Mouse (Mus musculus): Measurements from ENCODE around the gene Gar1.

Gar1 gene

DNA sequence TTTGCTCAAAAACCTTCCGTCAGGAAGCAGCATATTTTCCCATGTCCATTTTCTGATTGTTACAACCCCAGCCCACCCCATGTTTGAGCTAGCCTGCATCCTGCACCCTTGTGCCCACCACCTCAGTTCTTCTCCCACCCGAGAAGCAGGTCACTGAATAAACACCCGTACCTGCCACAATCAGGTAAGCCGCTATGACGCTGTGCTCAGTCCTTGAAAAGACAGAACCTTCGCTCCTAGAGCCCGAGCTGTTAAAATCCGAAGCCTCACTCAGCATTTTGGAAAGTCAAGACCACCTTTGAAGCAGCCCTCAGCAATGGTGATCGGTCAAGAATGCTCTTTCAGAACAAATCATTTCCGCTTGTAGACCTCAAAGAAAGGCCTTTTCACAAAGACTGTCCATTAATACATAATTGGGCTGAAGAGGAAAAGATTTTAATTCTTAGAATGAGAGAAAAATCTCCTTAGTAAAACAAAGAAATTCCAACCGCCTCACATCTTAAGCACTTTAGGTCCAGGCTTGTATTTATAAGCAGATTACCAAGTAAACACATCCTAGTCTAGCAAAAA is 8.9 kb downstream of the Gar1 start, which contains the start of gene Rrh:
Gene Rrh, minus strand, starts transcription at position 382 of the 570 bp plus-strand sequence.
- in situ Hi-C loops (cut with MboI; ENCODE audit: low pct_unique_long_range_greater_than_20kb in 1 of 2, low sequenced_read_pairs in 2 of 2, unreplicated experiment in 1 of 2): no loop called here

DNA sequence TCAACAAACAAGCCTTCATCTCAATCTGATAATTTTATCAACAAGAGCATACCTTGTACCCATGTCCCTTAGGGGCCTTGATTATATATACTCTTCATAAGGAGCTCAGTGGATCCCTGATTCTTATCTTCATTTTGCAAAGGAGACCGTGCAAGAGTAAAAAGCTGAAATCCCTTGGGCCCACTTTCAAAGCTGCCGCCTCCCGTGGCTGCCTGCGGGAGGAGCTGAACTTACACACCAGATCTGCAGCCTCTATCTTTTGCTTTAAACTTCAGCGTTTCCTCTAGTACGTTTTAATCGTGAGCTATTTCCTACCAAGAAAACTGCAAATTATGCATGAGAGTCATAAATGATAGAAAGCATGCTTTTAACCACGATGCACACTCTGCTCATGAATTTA is 9.5 kb downstream of the Gar1 start:
- in situ Hi-C loops (cut with MboI; ENCODE audit: low pct_unique_long_range_greater_than_20kb in 1 of 2, low sequenced_read_pairs in 2 of 2, unreplicated experiment in 1 of 2): no loop called here

DNA sequence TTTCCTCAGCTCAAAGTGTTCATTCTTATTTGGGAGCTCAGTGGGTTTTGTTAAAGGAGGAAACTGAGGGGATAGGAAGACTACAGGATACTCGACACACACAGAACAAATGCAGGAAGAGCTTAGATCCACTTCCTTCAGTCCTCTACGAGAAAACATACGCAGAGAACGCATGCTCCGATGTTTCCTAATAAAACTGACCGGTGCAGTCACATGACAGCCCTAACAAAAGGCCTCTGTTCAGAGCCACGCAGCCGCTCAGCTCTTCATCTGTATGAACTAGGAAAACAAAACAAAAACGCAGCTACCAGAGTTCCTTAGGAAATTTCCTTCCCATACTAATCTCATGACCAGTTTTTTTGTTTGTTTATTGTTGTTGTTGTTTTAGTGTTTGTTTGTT is 10.3 kb downstream of the Gar1 start:
- in situ Hi-C loops (cut with MboI; ENCODE audit: low pct_unique_long_range_greater_than_20kb in 1 of 2, low sequenced_read_pairs in 2 of 2, unreplicated experiment in 1 of 2): no loop called here

DNA sequence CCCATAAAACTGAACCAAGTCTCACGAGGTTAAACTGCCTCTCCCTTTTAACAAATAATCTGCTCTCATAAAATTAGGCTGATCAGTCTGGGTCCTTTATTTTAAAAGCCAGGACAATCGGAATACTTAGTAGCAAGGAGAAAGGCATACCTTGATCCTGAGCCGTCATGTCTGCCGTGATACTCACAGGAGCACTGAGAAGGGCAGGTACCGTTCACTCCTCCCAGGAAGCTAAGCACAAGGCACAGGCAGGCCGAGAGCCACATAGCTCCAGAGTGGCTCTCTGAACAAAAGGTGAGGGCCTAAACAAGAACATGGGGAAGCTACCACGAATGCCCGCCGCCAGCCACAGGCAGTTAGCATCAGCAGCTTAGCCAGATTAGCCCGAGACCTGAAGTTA is 27.4 kb downstream of the Gar1 start, which contains the start of gene Lrit3:
Gene Lrit3, minus strand, starts transcription at position 266 of the 400 bp plus-strand sequence.
- in situ Hi-C loops (cut with MboI; ENCODE audit: low pct_unique_long_range_greater_than_20kb in 1 of 2, low sequenced_read_pairs in 2 of 2, unreplicated experiment in 1 of 2): no loop called here

DNA sequence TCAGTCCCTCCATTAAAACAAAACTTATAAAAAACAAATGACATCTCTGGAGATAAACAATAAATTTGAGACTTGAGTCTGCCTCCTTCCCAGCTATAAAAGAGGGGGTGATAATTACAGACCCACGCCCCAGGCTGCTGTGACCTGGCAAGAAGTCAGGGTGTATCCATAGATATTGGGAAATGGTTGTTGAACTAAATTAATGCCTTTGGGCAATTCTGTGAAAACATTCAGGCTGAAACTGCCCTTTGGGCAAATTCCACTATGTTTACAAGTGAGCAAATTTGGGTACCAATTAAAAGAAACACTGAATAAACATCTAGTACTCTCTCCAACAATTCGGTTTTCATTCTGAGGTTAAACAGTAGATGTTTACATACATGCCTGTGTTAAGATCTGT is 32.2 kb downstream of the Gar1 start:
- in situ Hi-C loops (cut with MboI; ENCODE audit: low pct_unique_long_range_greater_than_20kb in 1 of 2, low sequenced_read_pairs in 2 of 2, unreplicated experiment in 1 of 2): no loop called here

DNA sequence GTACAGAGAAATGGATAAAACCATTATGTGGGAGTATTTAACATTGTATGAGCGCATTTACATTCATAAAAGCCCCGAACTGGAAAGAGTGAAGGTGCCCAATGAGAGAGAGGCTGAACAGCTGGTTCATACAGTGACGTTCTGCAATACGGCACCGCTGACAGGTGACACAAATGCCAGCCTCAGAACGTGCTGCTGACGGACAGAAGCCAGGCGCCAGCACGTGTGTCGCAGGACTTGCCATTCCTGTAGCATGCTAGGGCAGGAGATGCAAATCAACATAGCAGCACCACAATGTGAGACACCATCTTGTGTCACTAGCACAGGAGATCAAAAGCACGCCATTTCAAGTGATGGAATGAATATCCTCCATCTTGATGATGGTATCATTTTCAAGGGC is 32.6 kb downstream of the Gar1 start:
- in situ Hi-C loops (cut with MboI; ENCODE audit: low pct_unique_long_range_greater_than_20kb in 1 of 2, low sequenced_read_pairs in 2 of 2, unreplicated experiment in 1 of 2): no loop called here

DNA sequence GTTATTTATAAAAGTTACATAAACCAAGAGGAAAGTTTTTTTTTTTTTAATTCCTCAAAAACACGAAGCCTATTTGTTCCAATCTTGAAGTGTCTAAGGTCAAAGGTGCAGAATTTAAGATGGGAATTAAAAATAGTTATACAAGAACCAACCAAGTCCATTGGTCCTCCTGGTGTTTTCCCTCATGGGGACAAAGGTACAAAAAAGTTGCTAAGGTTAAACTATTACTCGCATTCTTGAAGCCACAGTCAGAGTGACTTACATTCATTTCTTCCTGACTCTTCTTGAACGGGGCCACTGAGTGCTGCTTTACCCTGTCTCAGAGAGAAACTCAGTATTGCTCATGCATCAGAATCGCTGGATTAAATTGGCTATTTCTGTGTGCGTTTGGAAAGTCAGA is 33.9 kb downstream of the Gar1 start:
- in situ Hi-C loops (cut with MboI; ENCODE audit: low pct_unique_long_range_greater_than_20kb in 1 of 2, low sequenced_read_pairs in 2 of 2, unreplicated experiment in 1 of 2): no loop called here

DNA sequence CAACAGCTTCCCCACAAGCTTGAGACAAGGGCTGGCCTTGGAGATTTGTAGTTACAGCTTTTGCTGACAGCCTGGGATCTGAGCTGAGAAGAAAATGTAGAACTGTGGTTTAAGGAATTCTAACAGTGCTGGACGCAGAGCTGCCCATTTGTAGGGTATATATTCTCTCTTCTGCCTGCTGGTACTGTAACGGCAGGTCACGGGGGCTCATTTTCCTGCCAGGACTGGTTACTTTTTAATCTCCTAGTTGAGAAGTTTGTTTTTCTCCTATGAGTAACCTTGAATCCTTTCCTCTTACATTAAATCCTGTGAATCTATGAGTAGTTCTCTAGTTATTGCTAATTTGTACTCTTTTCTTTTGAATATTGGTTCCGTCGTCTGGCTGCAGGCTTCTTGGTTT is 37.4 kb downstream of the Gar1 start:
- in situ Hi-C loops (cut with MboI; ENCODE audit: low pct_unique_long_range_greater_than_20kb in 1 of 2, low sequenced_read_pairs in 2 of 2, unreplicated experiment in 1 of 2): no loop called here

DNA sequence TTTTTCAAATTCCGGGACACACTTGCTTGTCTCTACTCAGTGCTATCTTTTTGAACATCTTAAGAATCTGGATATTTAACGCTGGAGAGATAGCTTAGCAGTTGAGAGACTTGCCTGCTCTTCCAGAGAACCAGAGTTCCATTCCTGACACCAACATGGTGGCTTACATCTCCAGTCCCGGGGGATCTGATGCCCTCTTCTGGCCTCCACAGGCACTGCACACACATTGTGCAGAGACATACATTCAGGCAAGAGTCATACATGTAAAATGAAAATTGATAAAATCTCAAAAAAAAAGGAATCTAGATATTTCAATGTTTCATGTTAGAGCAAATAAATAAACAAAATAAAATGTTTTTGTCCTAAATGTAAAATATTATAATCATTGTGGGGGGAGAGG is 48.5 kb downstream of the Gar1 start:
- in situ Hi-C loops (cut with MboI; ENCODE audit: low pct_unique_long_range_greater_than_20kb in 1 of 2, low sequenced_read_pairs in 2 of 2, unreplicated experiment in 1 of 2): no loop called here

DNA sequence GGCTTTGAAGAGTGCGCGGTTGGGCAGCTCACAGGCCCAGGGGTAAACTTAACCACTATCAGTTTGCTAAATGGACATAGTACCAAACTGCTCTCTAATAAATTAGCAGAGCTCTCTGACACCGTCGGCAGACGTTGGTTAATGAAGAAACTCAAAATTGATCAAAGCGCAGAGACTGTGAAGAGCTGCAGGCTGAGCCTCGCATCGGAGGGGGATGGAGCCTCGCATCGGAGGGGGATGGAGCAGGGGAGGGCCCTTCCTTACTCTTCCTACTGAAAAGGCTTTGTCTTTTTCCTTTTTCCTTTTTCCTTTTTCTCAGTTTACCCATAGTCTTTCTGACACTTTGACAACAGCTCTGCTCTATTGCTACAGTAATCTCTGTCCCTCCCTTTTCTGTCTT is 49.8 kb downstream of the Gar1 start:
- in situ Hi-C loops (cut with MboI; ENCODE audit: low pct_unique_long_range_greater_than_20kb in 1 of 2, low sequenced_read_pairs in 2 of 2, unreplicated experiment in 1 of 2): no loop called here

All from mouse embryonic stem cell (cell line).